ENCODE assay signal across 8 mouse cellular contexts in genomic region chr7:79710130-79710607, GRCm38 (mm10). TPM values are rescaled to one million over a fixed set of nuclear protein-coding genes. Genes with fewer than 3 reads are reported as not detected.
A peak's percentile ranks its signal among the peaks of the same experiment; 100 is the strongest.
DNase-seq lines count a peak whose midpoint lies in the region; ATAC-seq and TF ChIP-seq lines count a peak whose summit lies in the region.

No protein-coding gene starts in this region.

- DNase-seq in kidney, adult 9 months = no peak
- DNase-seq in forebrain, embryonic 10.5 days (ENCODE audit: extremely low spot score, low spot score) = peak; percentile 68
- peak; percentile 75 for DNase-seq in intestine, embryonic 14.5 days (ENCODE audit: low spot score)
- no peak for DNase-seq in liver, embryonic 14.5 days (ENCODE audit: low read depth in 3 of 3, low spot score in 3 of 3)
- DNase-seq in right cerebral cortex, postnatal 25 days = peak; percentile 70
- DNase-seq in gastrocnemius, postnatal 4 days (ENCODE audit: low spot score in 2 of 2) = no peak

- peaks cover 4% of the 10 kb centered on the region; the same call in 1 of the 2 replicates for H3K27me3 ChIP-seq in kidney, embryonic 14.5 days (ENCODE audit: control insufficient read depth, insufficient read depth, low read length)
- peaks cover 59% of the 10 kb centered on the region for H3K27me3 ChIP-seq in forebrain, embryonic 10.5 days (ENCODE audit: poor library complexity, severe bottlenecking)
- H3K27me3 ChIP-seq in intestine, embryonic 14.5 days (replicated peaks; ENCODE audit: control insufficient read depth, insufficient read depth, low read length) = 0 out of 2 replicates have a peak, but pooled peaks cover 11% of the 10 kb centered on the region
- peaks cover 24% of the 10 kb centered on the region for H3K27me3 ChIP-seq in liver, embryonic 14.5 days (ENCODE audit: control insufficient read depth, insufficient read depth, low read length)

- H3K4me3 ChIP-seq in kidney, embryonic 14.5 days (ENCODE audit: low read length) = peak overlapping the region; percentile 44
- H3K4me3 ChIP-seq in brown adipose tissue, adult 24 weeks (ENCODE audit: insufficient read depth, low read depth, low read length) = peak overlapping the region; percentile 35
- peak overlapping the region; percentile 56 for H3K4me3 ChIP-seq in forebrain, embryonic 10.5 days
- peak overlapping the region; percentile 38 for H3K4me3 ChIP-seq in intestine, embryonic 14.5 days (ENCODE audit: low read depth, low read length)
- peak overlapping the region; percentile 1 to 40; a peak in 3 of 4 replicates for H3K4me3 ChIP-seq in liver, embryonic 14.5 days (ENCODE audit: insufficient read depth in 1 of 2, low read depth in 2 of 2, low read length in 2 of 2)

- no peak overlapping the region for H3K27ac ChIP-seq in kidney, embryonic 14.5 days (ENCODE audit: low read depth, low read length)
- H3K27ac ChIP-seq in brown adipose tissue, adult 24 weeks (replicated peaks; ENCODE audit: low read depth, low read length) = no peak overlapping the region
- peak overlapping the region; percentile 60 for H3K27ac ChIP-seq in forebrain, embryonic 10.5 days
- no peak overlapping the region for H3K27ac ChIP-seq in intestine, embryonic 14.5 days (ENCODE audit: low read depth)
- H3K27ac ChIP-seq in liver, embryonic 14.5 days = no peak overlapping the region

- under 1% methylated on average over 55 of the region's 55 CpGs for WGBS in kidney, embryonic 14.5 days
- WGBS in forebrain, embryonic 10.5 days = 1% methylated on average over 55 of the region's 55 CpGs
- 2% methylated on average over 55 of the region's 55 CpGs for WGBS in intestine, embryonic 14.5 days
- WGBS in liver, embryonic 14.5 days (ENCODE audit: insufficient replicate concordance) = 2% methylated on average over 55 of the region's 55 CpGs

- no peak for TF ChIP-seq CTCF in liver, embryonic 14.5 days (IDR thresholded peaks at IDR 0.05; ENCODE audit: low read depth)

- H3K9ac ChIP-seq in kidney, embryonic 14.5 days (ENCODE audit: low read depth, low read length) = peak overlapping the region; percentile 54
- 0 out of 2 replicates have a peak overlapping the region, but pooled peaks have one; percentile 29 for H3K9ac ChIP-seq in intestine, embryonic 14.5 days (ENCODE audit: low read length)
- H3K9ac ChIP-seq in liver, embryonic 14.5 days (replicated peaks) = no peak overlapping the region

- no peak for TF ChIP-seq EP300 in liver, embryonic 14.5 days (IDR thresholded peaks at IDR 0.05; ENCODE audit: low read depth)

- peaks cover 7% of the 10 kb centered on the region; the same call in 1 of the 2 replicates for H3K4me1 ChIP-seq in kidney, embryonic 14.5 days (ENCODE audit: control insufficient read depth, insufficient read depth, low read length)
- H3K4me1 ChIP-seq in brown adipose tissue, adult 24 weeks (ENCODE audit: control insufficient read depth, insufficient read depth, insufficient read length, low read length) = peaks cover 2% of the 10 kb centered on the region; the same call in 1 of the 2 replicates
- peaks cover 31% of the 10 kb centered on the region for H3K4me1 ChIP-seq in forebrain, embryonic 10.5 days
- peaks cover 5% of the 10 kb centered on the region for H3K4me1 ChIP-seq in intestine, embryonic 14.5 days (replicated peaks; ENCODE audit: control insufficient read depth, insufficient read depth, low read length)
- 0 out of 4 replicates have a peak, but pooled peaks cover 0 to 4% of the 10 kb centered on the region in 2 experiments for H3K4me1 ChIP-seq in liver, embryonic 14.5 days (replicated peaks; ENCODE audit: control insufficient read depth in 2 of 2, insufficient read depth in 2 of 2, low read length in 1 of 2)

- peak overlapping the region; percentile 88 for H3K4me2 ChIP-seq in kidney, embryonic 14.5 days (replicated peaks; ENCODE audit: low read depth, low read length)
- peak overlapping the region; percentile 62 for H3K4me2 ChIP-seq in intestine, embryonic 14.5 days (ENCODE audit: low read length)
- H3K4me2 ChIP-seq in liver, embryonic 14.5 days (ENCODE audit: low read depth) = peak overlapping the region; percentile 58

- H3K36me3 ChIP-seq in kidney, embryonic 14.5 days (ENCODE audit: control insufficient read depth, insufficient read depth, low read length) = peaks cover 22% of the 10 kb centered on the region
- H3K36me3 ChIP-seq in forebrain, embryonic 10.5 days (replicated peaks) = peaks cover 49% of the 10 kb centered on the region
- peaks cover 41% of the 10 kb centered on the region for H3K36me3 ChIP-seq in intestine, embryonic 14.5 days (ENCODE audit: control insufficient read depth, insufficient read depth, low read length)
- no peaks in the 10 kb centered on the region for H3K36me3 ChIP-seq in liver, embryonic 14.5 days (replicated peaks; ENCODE audit: control insufficient read depth, insufficient read depth, low read depth)

- peak; percentile 56 for ATAC-seq in kidney, embryonic 14.5 days (ENCODE audit: low FRiP score, low TSS enrichment)
- peak; percentile 68 for ATAC-seq in intestine, embryonic 14.5 days (replicated peaks; ENCODE audit: low FRiP score, low TSS enrichment, low read depth)
- ATAC-seq in liver, embryonic 14.5 days (ENCODE audit: insufficient read depth) = no peak

- H3K9me3 ChIP-seq in kidney, embryonic 14.5 days (ENCODE audit: control insufficient read depth, low read length) = no peaks in the 10 kb centered on the region
- no peaks in the 10 kb centered on the region for H3K9me3 ChIP-seq in forebrain, embryonic 10.5 days
- H3K9me3 ChIP-seq in intestine, embryonic 14.5 days (ENCODE audit: control insufficient read depth, low read length) = no peaks in the 10 kb centered on the region
- no peaks in the 10 kb centered on the region for H3K9me3 ChIP-seq in liver, embryonic 14.5 days (ENCODE audit: control insufficient read depth, low read length)

RNA-seq across cellular contexts. Expression of gene Kif7, which starts 5.4 kb away (rescaled TPM):
- 3.7 and 5.9 TPM in 2 replicates for polyA plus RNA-seq in kidney, embryonic 14.5 days (2014; fragmentation: Nextera tagmentation; extraction: Ambion mirVana)
- 0.40 and 0.58 TPM in 2 replicates for polyA plus RNA-seq in brown adipose tissue, adult 24 weeks (2012; ENCODE audit: insufficient read depth, insufficient read length, missing spikeins)
- 6.3 and 6.4 TPM in 2 replicates for polyA plus RNA-seq in forebrain, embryonic 10.5 days (2016; fragmentation: Nextera tagmentation; extraction: Ambion mirVana)
- polyA plus RNA-seq in intestine, embryonic 14.5 days (2014; fragmentation: Nextera tagmentation; extraction: Ambion mirVana) = 3.8 and 4.1 TPM in 2 replicates
- 0.23 and 0.56 TPM in 2 replicates for polyA plus RNA-seq in liver, embryonic 14.5 days (2012; rRNA removed)
- polyA plus RNA-seq in liver, embryonic 14.5 days (2014; fragmentation: Nextera tagmentation; extraction: Ambion mirVana) = 0.14 and 0.15 TPM in 2 replicates
- total RNA-seq in gastrocnemius, postnatal 4 days (2021) = 1 to 10 TPM; 4.8 to 6.0 TPM

RNA-seq across cellular contexts. Expression of gene Plin1, which starts 22.5 kb away (rescaled TPM):
- polyA plus RNA-seq in kidney, embryonic 14.5 days (2014; fragmentation: Nextera tagmentation; extraction: Ambion mirVana) = 0.07 TPM in 1 of 2 replicates, not detected in the other
- 1,266 and 1,376 TPM in 2 replicates for polyA plus RNA-seq in brown adipose tissue, adult 24 weeks (2012; ENCODE audit: insufficient read depth, insufficient read length, missing spikeins)
- polyA plus RNA-seq in forebrain, embryonic 10.5 days (2016; fragmentation: Nextera tagmentation; extraction: Ambion mirVana) = not detected in 2 replicates
- not detected in 2 replicates for polyA plus RNA-seq in intestine, embryonic 14.5 days (2014; fragmentation: Nextera tagmentation; extraction: Ambion mirVana)
- polyA plus RNA-seq in liver, embryonic 14.5 days (2012; rRNA removed) = not detected in 2 replicates
- not detected in 2 replicates for polyA plus RNA-seq in liver, embryonic 14.5 days (2014; fragmentation: Nextera tagmentation; extraction: Ambion mirVana)
- 10 to 100 TPM; 26.6 to 62.1 TPM for total RNA-seq in gastrocnemius, postnatal 4 days (2021)

RNA-seq across cellular contexts. Expression of gene Pex11a, which starts 32.8 kb away (rescaled TPM):
- 7.4 and 8.0 TPM in 2 replicates for polyA plus RNA-seq in kidney, embryonic 14.5 days (2014; fragmentation: Nextera tagmentation; extraction: Ambion mirVana)
- polyA plus RNA-seq in brown adipose tissue, adult 24 weeks (2012; ENCODE audit: insufficient read depth, insufficient read length, missing spikeins) = 71.2 and 78.9 TPM in 2 replicates
- 9.6 and 11.0 TPM in 2 replicates for polyA plus RNA-seq in forebrain, embryonic 10.5 days (2016; fragmentation: Nextera tagmentation; extraction: Ambion mirVana)
- 9.0 and 9.3 TPM in 2 replicates for polyA plus RNA-seq in intestine, embryonic 14.5 days (2014; fragmentation: Nextera tagmentation; extraction: Ambion mirVana)
- polyA plus RNA-seq in liver, embryonic 14.5 days (2012; rRNA removed) = 0.81 and 1.1 TPM in 2 replicates
- polyA plus RNA-seq in liver, embryonic 14.5 days (2014; fragmentation: Nextera tagmentation; extraction: Ambion mirVana) = 1.5 and 2.3 TPM in 2 replicates
- total RNA-seq in gastrocnemius, postnatal 4 days (2021) = 1 to 10 TPM; 2.6 to 4.2 TPM

RNA-seq across cellular contexts. Expression of gene Wdr93, which starts 32.8 kb away (rescaled TPM):
- 0.32 and 0.36 TPM in 2 replicates for polyA plus RNA-seq in kidney, embryonic 14.5 days (2014; fragmentation: Nextera tagmentation; extraction: Ambion mirVana)
- polyA plus RNA-seq in brown adipose tissue, adult 24 weeks (2012; ENCODE audit: insufficient read depth, insufficient read length, missing spikeins) = 5.8 and 6.6 TPM in 2 replicates
- polyA plus RNA-seq in forebrain, embryonic 10.5 days (2016; fragmentation: Nextera tagmentation; extraction: Ambion mirVana) = 0.34 and 0.45 TPM in 2 replicates
- polyA plus RNA-seq in intestine, embryonic 14.5 days (2014; fragmentation: Nextera tagmentation; extraction: Ambion mirVana) = 0.18 and 0.23 TPM in 2 replicates
- 0.03 and 0.04 TPM in 2 replicates for polyA plus RNA-seq in liver, embryonic 14.5 days (2012; rRNA removed)
- 0.08 and 0.14 TPM in 2 replicates for polyA plus RNA-seq in liver, embryonic 14.5 days (2014; fragmentation: Nextera tagmentation; extraction: Ambion mirVana)
- under 1 TPM; 0.20 to 0.67 TPM for total RNA-seq in gastrocnemius, postnatal 4 days (2021)

RNA-seq across cellular contexts. Expression of gene Ticrr, which starts 50.2 kb away (rescaled TPM):
- polyA plus RNA-seq in kidney, embryonic 14.5 days (2014; fragmentation: Nextera tagmentation; extraction: Ambion mirVana) = 12.9 and 17.0 TPM in 2 replicates
- polyA plus RNA-seq in brown adipose tissue, adult 24 weeks (2012; ENCODE audit: insufficient read depth, insufficient read length, missing spikeins) = not detected in 2 replicates
- 18.0 and 18.2 TPM in 2 replicates for polyA plus RNA-seq in forebrain, embryonic 10.5 days (2016; fragmentation: Nextera tagmentation; extraction: Ambion mirVana)
- 11.0 and 11.2 TPM in 2 replicates for polyA plus RNA-seq in intestine, embryonic 14.5 days (2014; fragmentation: Nextera tagmentation; extraction: Ambion mirVana)
- polyA plus RNA-seq in liver, embryonic 14.5 days (2012; rRNA removed) = 3.4 and 3.6 TPM in 2 replicates
- 6.0 and 6.9 TPM in 2 replicates for polyA plus RNA-seq in liver, embryonic 14.5 days (2014; fragmentation: Nextera tagmentation; extraction: Ambion mirVana)
- 1 to 10 TPM; 4.7 to 5.0 TPM for total RNA-seq in gastrocnemius, postnatal 4 days (2021)

Comparison
In these comparisons a context has a peak if more than half of its experiments do, and no peak if none do; other contexts are left out.
1. DNase-seq: peak in forebrain, embryonic 10.5 days (single experiment), intestine, embryonic 14.5 days (single experiment) and right cerebral cortex, postnatal 25 days (single experiment); none in kidney, adult 9 months (single experiment), liver, embryonic 14.5 days (0 of 3) and gastrocnemius, postnatal 4 days (0 of 2).
2. RNA of gene Plin1, which starts 22.5 kb away (polyA plus RNA-seq): 1,266 to 1,376 TPM in brown adipose tissue, adult 24 weeks; 0.07 TPM in kidney, embryonic 14.5 days, not detected in liver, embryonic 14.5 days, not detected in intestine, embryonic 14.5 days and not detected in forebrain, embryonic 10.5 days; every median in the first group is over 1,000 times any median in the second.
3. Peak in every context shown above with its lines, with median percentiles within 50 percentile points of each other: H3K4me2 ChIP-seq and H3K4me3 ChIP-seq.